Mouse (Mus musculus) hindbrain, embryonic 16.5 days (tissue): ENCODE results near the gene Tbc1d24. TPM values are rescaled to one million over a fixed set of nuclear protein-coding genes. Genes with fewer than 3 reads are reported as not detected.

Experiments
- ATAC-seq: fragments of 200-750 bp; cut with Nextera tagmentation; 2 replicates; pipeline ENCODE4 v1.8.0; 2017; ENCODE audit warnings: moderate TSS enrichment, moderate library complexity
- H3K27ac ChIP-seq: fragments of 300-500 bp; sonication (generic); 2 replicates; pipeline ENCODE4 v1.5.1; 2014; ENCODE audit warnings: low read depth, mild to moderate bottlenecking, control low read depth, low read length, moderate library complexity
- H3K27me3 ChIP-seq: fragments of 300-500 bp; sonication (generic); replicated peaks from 2 replicates; pipeline ENCODE4 v1.6.1; 2014; ENCODE audit warnings: low read length; ENCODE audit not compliant: control insufficient read depth, insufficient read depth
- H3K36me3 ChIP-seq: fragments of 300-500 bp; sonication (generic); 2 replicates; pipeline ENCODE4 v1.6.1; 2014; ENCODE audit warnings: mild to moderate bottlenecking, low read length, moderate library complexity, mixed read lengths; ENCODE audit not compliant: control insufficient read depth, insufficient read depth
- H3K4me1 ChIP-seq: fragments of 300-500 bp; sonication (generic); 2 replicates; pipeline ENCODE4 v1.6.1; 2014; ENCODE audit warnings: low read depth, low read length; ENCODE audit not compliant: control insufficient read depth, insufficient read depth
- H3K4me2 ChIP-seq: fragments of 300-500 bp; sonication (generic); 2 replicates; pipeline ENCODE4 v1.6.1; 2014; ENCODE audit warnings: mild to moderate bottlenecking, low read length, control low read depth, moderate library complexity
- H3K4me3 ChIP-seq: fragments of 300-500 bp; sonication (generic); 2 replicates; pipeline ENCODE4 v1.5.1; 2014; ENCODE audit warnings: mild to moderate bottlenecking, low read length, control low read depth, moderate library complexity
- H3K9ac ChIP-seq: fragments of 300-500 bp; sonication (generic); 2 replicates; pipeline ENCODE4 v1.6.1; 2014; ENCODE audit warnings: low read depth, mild to moderate bottlenecking, control low read depth, low read length, moderate library complexity
- H3K9me3 ChIP-seq: fragments of 300-500 bp; sonication (generic); 2 replicates; pipeline ENCODE4 v1.6.1; 2014; ENCODE audit warnings: mild to moderate bottlenecking, low read length, moderate library complexity; ENCODE audit not compliant: control insufficient read depth
- WGBS: fragments of 180-500 bp; shearing (Covaris S2); extraction: QIAGEN DNeasy Blood & Tissue Kit; methylation state at CpG from one replicate; pipeline ENCODE4 v1.1.7; 2014; 5-methylcytosine and 5-hydroxymethylcytosine counted together
- polyA plus RNA-seq: library from polyadenylated mRNA; unstranded; fragments of >200 nt; fragmentation: Nextera tagmentation; extraction: Ambion mirVana; gene quantifications from 2 replicates; pipeline ENCODE4 v1.2.1, GENCODE M21; 2015

The Tbc1d24 gene
- 26.6 and 29.5 TPM in 2 replicates for polyA plus RNA-seq

- Histone ChIP-seq H3K4me2 (peak within 1 kb of the TSS; percentile 82), H3K9me3 (no peaks in the 10 kb centered on the region)
- peak; percentile 80 for ATAC-seq
Observed at GRCm38 (mm10) chr17:24205284-24205888, at the start of gene Tbc1d24. Tbc1d24 (minus strand) TSS chr17:24205562.

DNA sequence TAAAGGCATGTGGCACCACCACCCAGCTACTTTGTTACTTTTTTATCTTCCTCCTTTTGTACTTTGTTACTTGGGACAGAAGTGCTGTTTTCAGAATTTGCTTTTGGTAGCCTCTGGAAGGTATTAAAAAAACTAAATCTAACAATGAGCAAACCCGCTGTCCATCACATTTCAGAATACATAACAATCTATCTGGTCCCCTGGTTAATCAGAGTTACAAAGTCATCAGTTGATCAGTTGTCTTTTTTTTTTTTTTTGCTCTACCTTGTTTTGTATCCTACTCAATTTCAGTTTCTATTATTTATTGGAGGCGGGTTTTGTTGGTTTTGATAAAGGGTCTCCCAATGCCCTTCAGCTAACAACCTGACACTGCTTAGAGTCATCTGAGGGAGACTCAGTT, 47.0 kb upstream of the Tbc1d24 start:
- ATAC-seq: no peak
- no peaks in the 10 kb centered on the region for H3K27me3 ChIP-seq
- H3K9ac ChIP-seq: no peak overlapping the region
- no peaks in the 10 kb centered on the region for H3K9me3 ChIP-seq
- no peaks in the 10 kb centered on the region for H3K36me3 ChIP-seq
- H3K4me2 ChIP-seq: no peak overlapping the region; the same call in 1 of the 2 replicates
- no peak overlapping the region for H3K4me3 ChIP-seq
- peaks cover 15% of the 10 kb centered on the region for H3K4me1 ChIP-seq
- WGBS: 96% methylated on average over 2 of the region's 2 CpGs
- no peak overlapping the region for H3K27ac ChIP-seq

More at GRCm38 (mm10) chr17:24205284-24205888, at the start of gene Tbc1d24:
- WGBS: under 1% methylated on average over 49 of the region's 65 CpGs
- H3K27ac ChIP-seq: peak within 1 kb of the TSS; percentile 77
- peak within 1 kb of the TSS; percentile 90 for H3K9ac ChIP-seq
- H3K4me3 ChIP-seq: peak within 1 kb of the TSS; percentile 77
- no peaks in the 10 kb centered on the region for H3K36me3 ChIP-seq
- H3K27me3 ChIP-seq: no peaks in the 10 kb centered on the region
- peaks cover 63% of the 10 kb centered on the region for H3K4me1 ChIP-seq

GRCm38 (mm10) chr17:24251320-24252069, 46.1 kb upstream of the Tbc1d24 start, which contains the start of gene Ccnf:
Ccnf (minus strand) TSS chr17:24251484.
- Histone ChIP-seq H3K27ac (peak within 1 kb of the TSS; percentile 67), H3K9ac (peak within 1 kb of the TSS; percentile 77), H3K27me3 (no peaks in the 10 kb centered on the region), H3K9me3 (no peaks in the 10 kb centered on the region), H3K36me3 (no peaks in the 10 kb centered on the region), H3K4me1 (peaks cover 15% of the 10 kb centered on the region), H3K4me3 (peak within 1 kb of the TSS; percentile 72), H3K4me2 (peak within 1 kb of the TSS; percentile 93)
- ATAC-seq: peak; percentile 100
- WGBS: under 1% methylated on average over 48 of the region's 48 CpGs

DNA sequence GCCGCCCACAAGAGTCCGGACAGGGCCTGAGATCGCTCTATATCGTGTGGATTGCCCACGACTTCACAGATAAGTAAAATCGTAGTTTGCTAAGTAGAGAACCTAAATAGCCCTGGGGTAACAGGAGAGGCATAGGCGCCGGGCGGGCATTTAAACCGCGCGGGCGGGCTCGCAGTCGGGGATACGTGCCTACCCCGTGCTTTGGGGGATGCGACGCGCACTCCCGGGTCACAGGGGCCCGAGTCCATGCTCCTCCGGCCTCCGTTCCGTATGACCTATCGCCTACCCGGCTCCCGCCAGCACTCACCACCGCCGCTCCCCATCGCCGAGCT, 45.6 kb upstream of the Tbc1d24 start:
- Histone ChIP-seq H3K27ac (peak overlapping the region; percentile 67), H3K4me3 (peak overlapping the region; percentile 72), H3K9ac (peak overlapping the region; percentile 77), H3K27me3 (no peaks in the 10 kb centered on the region), H3K9me3 (no peaks in the 10 kb centered on the region), H3K36me3 (no peaks in the 10 kb centered on the region), H3K4me1 (peaks cover 15% of the 10 kb centered on the region), H3K4me2 (peak overlapping the region; percentile 93)
- ATAC-seq: no peak
- WGBS: under 1% methylated on average over 32 of the region's 32 CpGs

- Histone ChIP-seq H3K27me3 (no peaks in the 10 kb centered on the region), H3K36me3 (peaks cover 10% of the 10 kb centered on the region), H3K4me3 (no peak overlapping the region), H3K27ac (no peak overlapping the region), H3K9me3 (peaks cover 3% of the 10 kb centered on the region; the same call in 1 of the 2 replicates), H3K4me1 (peaks cover 15% of the 10 kb centered on the region), H3K9ac (no peak overlapping the region), H3K4me2 (no peak overlapping the region)
- ATAC-seq: no peak
- WGBS: 99% methylated on average over 2 of the region's 2 CpGs
Observed at GRCm38 (mm10) chr17:24248641-24249040, 43.3 kb upstream of the Tbc1d24 start.

GRCm38 (mm10) chr17:24244061-24244460, 38.7 kb upstream of the Tbc1d24 start:
- Histone ChIP-seq H3K27me3 (no peaks in the 10 kb centered on the region), H3K36me3 (peaks cover 19% of the 10 kb centered on the region), H3K9me3 (peaks cover 3% of the 10 kb centered on the region; the same call in 1 of the 2 replicates), H3K4me3 (no peak overlapping the region), H3K4me2 (no peak overlapping the region), H3K4me1 (no peaks in the 10 kb centered on the region), H3K9ac (no peak overlapping the region), H3K27ac (no peak overlapping the region)
- ATAC-seq: no peak
- 97% methylated on average over 8 of the region's 8 CpGs for WGBS

GRCm38 (mm10) chr17:24243311-24243969, 38.1 kb upstream of the Tbc1d24 start:
- Histone ChIP-seq H3K27me3 (no peaks in the 10 kb centered on the region), H3K4me1 (no peaks in the 10 kb centered on the region), H3K9ac (no peak overlapping the region), H3K9me3 (peaks cover 3% of the 10 kb centered on the region; the same call in 1 of the 2 replicates), H3K27ac (no peak overlapping the region), H3K4me2 (no peak overlapping the region), H3K4me3 (no peak overlapping the region), H3K36me3 (peaks cover 19% of the 10 kb centered on the region)
- 89% methylated on average over 4 of the region's 4 CpGs for WGBS
- no peak for ATAC-seq

- no peak overlapping the region for H3K4me2 ChIP-seq
- H3K27me3 ChIP-seq: no peaks in the 10 kb centered on the region
- no peak overlapping the region for H3K27ac ChIP-seq
- WGBS: 92% methylated on average over 7 of the region's 7 CpGs
- H3K4me3 ChIP-seq: no peak overlapping the region
- no peaks in the 10 kb centered on the region for H3K9me3 ChIP-seq
- no peak overlapping the region for H3K9ac ChIP-seq
- ATAC-seq: no peak
- peaks cover 30% of the 10 kb centered on the region for H3K36me3 ChIP-seq
- H3K4me1 ChIP-seq: no peaks in the 10 kb centered on the region
Observed at GRCm38 (mm10) chr17:24236921-24237320, 31.6 kb upstream of the Tbc1d24 start.

GRCm38 (mm10) chr17:24236479-24236878, 31.1 kb upstream of the Tbc1d24 start:
- Histone ChIP-seq H3K4me2 (no peak overlapping the region), H3K27ac (no peak overlapping the region), H3K4me1 (no peaks in the 10 kb centered on the region), H3K27me3 (no peaks in the 10 kb centered on the region), H3K9me3 (no peaks in the 10 kb centered on the region), H3K9ac (no peak overlapping the region), H3K36me3 (peaks cover 30% of the 10 kb centered on the region), H3K4me3 (no peak overlapping the region)
- 97% methylated on average over 1 of the region's 1 CpGs for WGBS
- ATAC-seq: no peak
